Mouse (Mus musculus) heart, postnatal 0 days (tissue): ENCODE results near the gene Xpa. TPM values are rescaled to one million over a fixed set of nuclear protein-coding genes. Genes with fewer than 3 reads are reported as not detected.

Experiments used
- ATAC-seq: fragments of 200-750 bp; cut with Nextera tagmentation; 2 replicates; pipeline ENCODE4 v1.8.0; 2017; ENCODE audit warnings: low read depth, moderate number of reproducible peaks, moderate library complexity; ENCODE audit not compliant: insufficient read depth
- DNase-seq: peaks from one replicate; pipeline ENCODE4 v3.0.0-alpha.2; 2016; ENCODE audit warnings: low spot score
- H3K27ac ChIP-seq: fragments of 300-500 bp; sonication (generic); 2 replicates; pipeline ENCODE4 v1.5.1; 2014; ENCODE audit warnings: low read depth, mild to moderate bottlenecking
- H3K27me3 ChIP-seq: fragments of 300-500 bp; sonication (generic); 2 replicates; pipeline ENCODE4 v1.6.1; 2014; ENCODE audit warnings: low read length, mixed read lengths; ENCODE audit not compliant: control insufficient read depth, insufficient read depth
- H3K36me3 ChIP-seq: fragments of 300-500 bp; sonication (generic); replicated peaks from 2 replicates; pipeline ENCODE4 v1.6.1; 2014; ENCODE audit warnings: low read length, mixed read lengths; ENCODE audit not compliant: control insufficient read depth, insufficient read depth
- H3K4me1 ChIP-seq: fragments of 300-500 bp; sonication (generic); 2 replicates; pipeline ENCODE4 v1.6.1; 2014; ENCODE audit warnings: antibody characterized with exemption; ENCODE audit not compliant: control insufficient read depth, insufficient read depth
- H3K4me2 ChIP-seq: fragments of 300-500 bp; sonication (generic); 2 replicates; pipeline ENCODE4 v1.6.1; 2014; ENCODE audit warnings: low read depth, mild to moderate bottlenecking, low read length, moderate library complexity
- H3K4me3 ChIP-seq: fragments of 300-500 bp; sonication (generic); 2 replicates; pipeline ENCODE4 v1.5.1; 2014; ENCODE audit warnings: low read depth, low read length
- H3K9ac ChIP-seq: fragments of 300-500 bp; sonication (generic); replicated peaks from 2 replicates; pipeline ENCODE4 v1.6.1; 2014; ENCODE audit warnings: low read depth, low read length, mixed read lengths
- H3K9me3 ChIP-seq: fragments of 300-500 bp; sonication (generic); replicated peaks from 2 replicates; pipeline ENCODE4 v1.6.1; 2016; ENCODE audit warnings: low read length; ENCODE audit not compliant: control insufficient read depth
- CTCF ChIP-seq: IDR thresholded peaks from 2 replicates; pipeline ENCODE4 v1.5.1; 2016; ENCODE audit warnings: antibody characterized with exemption, control low read depth, low read depth
- EP300 ChIP-seq: IDR thresholded peaks from 2 replicates; pipeline ENCODE4 v1.6.1; 2016; ENCODE audit warnings: antibody characterized with exemption, low read depth
- WGBS: fragments of 180-500 bp; shearing (Covaris S2); extraction: QIAGEN DNeasy Blood & Tissue Kit; methylation state at CpG from one replicate; pipeline ENCODE4 v1.1.7; 2014; 5-methylcytosine and 5-hydroxymethylcytosine counted together
- polyA plus RNA-seq: library from polyadenylated mRNA; unstranded; fragments of >200 nt; fragmentation: Nextera tagmentation; extraction: Ambion mirVana; gene quantifications from 2 replicates; pipeline ENCODE4 v1.2.1, GENCODE M21; 2015
- total RNA-seq: library from RNA; depleted of rRNA; stranded (reverse); fragments of >200 nt; gene quantifications from 2 replicates; pipeline ENCODE4 v1.2.3, GENCODE M21; 2014; ENCODE audit warnings: low replicate concordance

Gene Xpa
- total and polyA plus RNA-seq, 2 experiments from 2014 or later: 9.4 to 19.1 TPM

DNA sequence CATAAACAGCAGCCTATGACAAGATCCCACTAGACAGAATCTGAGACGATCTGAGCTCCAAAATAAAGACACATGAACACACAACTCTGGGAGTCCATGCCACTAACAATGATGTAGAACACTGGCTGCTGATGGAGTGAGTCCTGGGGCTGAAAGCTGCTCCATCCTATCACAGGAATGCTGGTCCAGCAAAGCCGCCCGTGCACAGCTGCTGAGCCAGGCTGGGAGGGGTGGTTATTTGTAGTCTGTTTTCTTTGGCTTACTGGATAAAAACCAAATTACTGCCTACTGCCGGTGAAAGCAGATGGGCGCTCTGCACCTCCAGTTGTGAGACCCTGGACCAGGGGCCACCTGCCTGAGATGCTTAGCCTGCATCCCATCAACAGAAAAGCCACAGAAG is 19.1 kb downstream of the Xpa start:
- no peak overlapping the region for H3K9ac ChIP-seq
- H3K27ac ChIP-seq: no peak overlapping the region
- no peaks in the 10 kb centered on the region for H3K4me1 ChIP-seq
- no peaks in the 10 kb centered on the region for H3K27me3 ChIP-seq
- H3K9me3 ChIP-seq: no peaks in the 10 kb centered on the region
- 74% methylated on average over 5 of the region's 5 CpGs for WGBS
- DNase-seq (no peak), ATAC-seq (no peak)
- H3K36me3 ChIP-seq: peaks cover 93% of the 10 kb centered on the region
- TF ChIP-seq CTCF: no peak
- TF ChIP-seq EP300: no peak
- no peak overlapping the region for H3K4me3 ChIP-seq
- H3K4me2 ChIP-seq: no peak overlapping the region

DNA sequence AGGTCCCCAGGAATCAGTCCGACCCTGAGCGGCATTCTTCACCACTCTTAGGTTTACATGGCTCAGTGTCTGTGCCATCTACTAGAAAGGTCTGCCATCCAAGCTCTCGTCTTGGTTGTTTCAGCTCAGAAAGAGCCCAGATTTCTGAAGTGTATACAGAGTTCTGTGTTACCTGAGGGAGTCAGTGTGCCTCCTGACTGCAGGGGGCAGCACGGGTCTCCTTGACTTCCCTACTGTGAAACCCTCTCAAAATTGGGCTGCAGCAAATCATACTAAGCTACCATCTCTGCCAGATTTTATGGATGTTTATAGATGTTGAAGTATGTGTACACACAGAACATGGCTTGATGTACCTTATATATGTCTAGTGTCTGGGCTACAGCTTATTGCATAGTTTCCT is 19.8 kb downstream of the Xpa start:
- 77% methylated on average over 4 of the region's 4 CpGs for WGBS
- no peak for TF ChIP-seq EP300
- no peak for TF ChIP-seq CTCF
- DNase-seq: no peak

DNA sequence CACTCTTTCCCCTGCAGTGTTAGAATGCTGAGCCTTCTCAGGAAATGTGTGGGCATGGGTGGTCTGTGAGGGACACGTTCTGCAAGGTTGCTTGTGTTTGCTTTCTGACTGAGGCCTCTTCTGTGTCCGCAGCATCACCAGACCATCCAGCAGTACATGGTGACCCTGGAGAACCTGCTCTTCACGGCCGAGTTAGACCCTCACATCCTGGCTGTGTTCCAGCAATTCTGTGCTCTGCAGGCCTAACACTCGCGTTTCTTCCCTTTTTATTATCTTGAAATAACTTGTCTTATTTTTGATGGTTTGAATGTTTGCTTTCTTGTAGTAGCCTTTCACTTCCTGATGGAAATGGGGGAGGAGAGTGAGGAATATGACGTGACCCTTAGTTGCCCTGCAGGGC is 24.4 kb downstream of the Xpa start:
- H3K9me3 ChIP-seq: no peaks in the 10 kb centered on the region
- no peak for ATAC-seq
- TF ChIP-seq EP300 (no peak), CTCF (no peak)

More for the DNA sequence above, 19.8 kb downstream of the Xpa start:
- Histone ChIP-seq H3K27ac (no peak overlapping the region), H3K4me2 (no peak overlapping the region), H3K9me3 (no peaks in the 10 kb centered on the region), H3K4me3 (no peak overlapping the region), H3K4me1 (no peaks in the 10 kb centered on the region), H3K9ac (no peak overlapping the region), H3K27me3 (no peaks in the 10 kb centered on the region), H3K36me3 (peaks cover 93% of the 10 kb centered on the region)
- ATAC-seq: no peak

DNA sequence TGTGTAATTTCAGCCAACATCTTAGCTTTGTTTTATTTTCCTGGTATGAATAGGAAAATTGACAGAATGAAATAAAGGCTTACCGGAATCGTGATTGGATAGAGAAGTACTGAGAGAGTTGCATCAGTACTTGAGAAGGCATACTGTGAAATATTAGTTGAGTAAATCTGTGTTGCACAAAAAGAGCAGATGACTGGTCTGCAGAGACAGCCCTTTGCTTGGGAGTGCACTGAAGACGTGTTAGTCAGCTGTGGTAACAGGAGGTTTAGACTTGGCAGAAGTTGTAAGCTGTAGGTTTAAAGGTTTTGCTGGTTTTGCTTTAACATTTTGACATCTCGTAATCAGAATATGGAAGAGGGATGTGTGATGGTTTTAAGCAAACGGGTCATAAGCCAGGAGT is 30.3 kb downstream of the Xpa start:
- Histone ChIP-seq H3K27me3 (no peaks in the 10 kb centered on the region), H3K36me3 (peaks cover 97% of the 10 kb centered on the region), H3K4me3 (no peak overlapping the region), H3K9me3 (no peaks in the 10 kb centered on the region), H3K4me2 (no peak overlapping the region), H3K9ac (no peak overlapping the region), H3K27ac (no peak overlapping the region), H3K4me1 (no peaks in the 10 kb centered on the region)
- ATAC-seq (no peak), DNase-seq (no peak)
- no peak for TF ChIP-seq CTCF
- no peak for TF ChIP-seq EP300
- 91% methylated on average over 5 of the region's 5 CpGs for whole genome bisulfite sequencing

More for the DNA sequence above, 24.4 kb downstream of the Xpa start:
- no peak for DNase-seq
- Histone ChIP-seq H3K4me1 (no peaks in the 10 kb centered on the region), H3K36me3 (peaks cover 94% of the 10 kb centered on the region), H3K27me3 (no peaks in the 10 kb centered on the region), H3K4me2 (no peak overlapping the region), H3K4me3 (no peak overlapping the region), H3K9ac (no peak overlapping the region), H3K27ac (no peak overlapping the region)
- 56% methylated on average over 7 of the region's 7 CpGs for WGBS

DNA sequence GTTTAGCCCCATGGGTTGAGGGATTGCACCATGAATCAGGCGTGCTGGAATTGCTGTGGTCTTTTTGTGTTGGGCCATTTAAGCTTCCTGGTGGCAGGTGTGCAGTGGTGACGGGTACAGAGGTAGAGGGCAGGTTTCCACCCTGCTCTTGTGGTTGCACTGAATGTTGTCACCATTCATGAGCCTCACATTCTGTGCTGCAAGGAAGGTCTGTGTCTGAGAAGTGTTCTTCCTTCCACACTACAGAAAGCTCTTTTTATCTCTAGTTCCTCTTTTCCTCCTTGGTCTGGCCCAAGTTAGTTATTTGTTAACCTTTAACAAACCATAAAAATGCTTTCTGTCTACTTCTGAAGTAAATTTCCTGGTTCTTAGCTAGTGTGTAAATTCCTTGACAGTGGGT is 32.1 kb downstream of the Xpa start:
- no peak overlapping the region for H3K4me2 ChIP-seq
- no peak for TF ChIP-seq CTCF
- TF ChIP-seq EP300: no peak
- no peaks in the 10 kb centered on the region for H3K4me1 ChIP-seq
- no peaks in the 10 kb centered on the region for H3K27me3 ChIP-seq
- H3K27ac ChIP-seq: no peak overlapping the region
- DNase-seq: no peak
- 75% methylated on average over 2 of the region's 2 CpGs for WGBS
- no peak overlapping the region for H3K4me3 ChIP-seq
- H3K9me3 ChIP-seq: no peaks in the 10 kb centered on the region
- no peak overlapping the region for H3K9ac ChIP-seq
- ATAC-seq: no peak
- H3K36me3 ChIP-seq: peaks cover 95% of the 10 kb centered on the region

DNA sequence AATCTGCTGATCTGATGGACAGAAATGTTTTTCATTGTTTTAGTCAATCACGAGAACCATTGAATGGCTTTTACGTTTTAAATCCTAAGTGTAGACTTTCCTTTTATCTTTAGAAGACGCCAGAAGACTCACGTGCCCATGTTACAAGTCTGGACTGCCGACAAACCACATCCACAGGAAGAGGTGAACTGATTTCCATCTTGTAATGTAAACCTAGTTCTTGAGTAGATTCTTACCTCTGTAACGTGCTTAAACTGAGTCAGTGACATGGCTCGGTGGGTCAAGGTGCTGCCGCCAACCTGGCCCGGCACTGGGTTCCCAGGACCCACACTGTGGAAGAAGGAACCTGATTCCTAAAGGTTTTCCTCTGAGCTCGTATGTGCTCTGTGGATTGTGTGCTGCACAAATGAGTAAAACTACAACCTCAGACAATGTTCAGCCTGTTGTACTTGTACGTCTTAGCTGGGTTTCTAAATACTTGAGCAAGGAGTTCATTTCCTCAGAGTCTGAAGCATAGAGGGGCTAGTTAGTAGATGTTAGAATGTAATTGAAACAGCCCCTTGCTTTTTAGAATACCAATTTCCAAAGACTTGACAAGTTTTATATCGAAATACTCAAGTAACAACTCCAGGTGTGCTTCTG is 44.1 kb downstream of the Xpa start:
- H3K4me3 ChIP-seq: no peak overlapping the region
- H3K4me2 ChIP-seq: no peak overlapping the region
- peaks cover 82% of the 10 kb centered on the region for H3K36me3 ChIP-seq
- WGBS: 88% methylated on average over 12 of the region's 12 CpGs
- no peak overlapping the region for H3K27ac ChIP-seq
- H3K9ac ChIP-seq: no peak overlapping the region
- TF ChIP-seq EP300 (no peak), CTCF (no peak)
- H3K4me1 ChIP-seq: no peaks in the 10 kb centered on the region
- H3K27me3 ChIP-seq: no peaks in the 10 kb centered on the region
- no peak for DNase-seq
- H3K9me3 ChIP-seq: no peaks in the 10 kb centered on the region
- no peak for ATAC-seq
